Mouse (Mus musculus) cerebellum, adult 2 months (tissue): ENCODE measurements around the gene Atp9a.

Experiments used
- CTCF ChIP-seq: fragments of 200-500 bp; IDR thresholded peaks from 2 replicates; pipeline ENCODE4 v1.5.1; 2011; ENCODE audit warnings: low read depth, mild to moderate bottlenecking, control low read depth, low read length, moderate library complexity, borderline replicate concordance; ENCODE audit not compliant: insufficient read depth
- POLR2A ChIP-seq: fragments of 200-500 bp; IDR thresholded peaks from 2 replicates; pipeline ENCODE4 v1.6.1; 2011; ENCODE audit warnings: low read length, control low read depth, borderline replicate concordance; ENCODE audit not compliant: insufficient read depth

- TF ChIP-seq CTCF: no peak
- TF ChIP-seq POLR2A: no peak
Measured at GRCm38 (mm10) chr2:168642187-168642586, 100.0 kb downstream of the Atp9a start.
